Mouse (Mus musculus) ovary, postnatal 36 days (tissue): ENCODE data around the gene Sesn1.
"Not testable (repeated sequence)": the region's sequence is repeated elsewhere in the genome, so short reads cannot be mapped to it uniquely, and the experiment has no call there.

Source experiments
- DNase-seq: peaks from one replicate; pipeline ENCODE4 v3.0.0; 2022; ENCODE audit warnings: low spot score, mixed read lengths

Gene Sesn1

GRCm38 (mm10) chr10:41809771-41810563 lies at the start of gene Sesn1, which contains the start of gene Cep57l1:
Sesn1 (plus strand) TSS chr10:41809935.
Cep57l1 (minus strand) TSS chr10:41809871.
- peak; percentile 94 for DNase-seq

GRCm38 (mm10) chr10:41760866-41761265 lies 48.9 kb upstream of the Sesn1 start:
- DNase-seq: no peak

- no peak for DNase-seq
These were observed 45.9 kb upstream of the Sesn1 start for GRCm38 (mm10) chr10:41763741-41764385.

- DNase-seq: no peak
These were observed 44.1 kb upstream of the Sesn1 start for GRCm38 (mm10) chr10:41765586-41765985.

GRCm38 (mm10) chr10:41766280-41766679 lies 43.5 kb upstream of the Sesn1 start:
- DNase-seq: no peak

- DNase-seq: no peak
These were observed 42.5 kb upstream of the Sesn1 start for GRCm38 (mm10) chr10:41767254-41767653.

GRCm38 (mm10) chr10:41792375-41792774 lies 17.4 kb upstream of the Sesn1 start:
- no peak for DNase-seq

GRCm38 (mm10) chr10:41797253-41797652 lies 12.5 kb upstream of the Sesn1 start:
- DNase-seq: no peak

- DNase-seq: no peak
These were observed 6.3 kb upstream of the Sesn1 start for GRCm38 (mm10) chr10:41803467-41803866.

- DNase-seq: no peak
These were observed 5.0 kb upstream of the Sesn1 start for GRCm38 (mm10) chr10:41804711-41805110.

- no peak for DNase-seq
These were observed 3.9 kb upstream of the Sesn1 start for GRCm38 (mm10) chr10:41805729-41806355.

- DNase-seq: peak; percentile 76
These were observed 510 bp upstream of the Sesn1 start for GRCm38 (mm10) chr10:41809080-41809770.

- DNase-seq: no peak
These were observed 1.1 kb downstream of the Sesn1 start for GRCm38 (mm10) chr10:41810564-41811455.

GRCm38 (mm10) chr10:41812566-41812965 lies 2.8 kb downstream of the Sesn1 start:
- no peak for DNase-seq

GRCm38 (mm10) chr10:41814305-41814853 lies 4.6 kb downstream of the Sesn1 start:
- DNase-seq: no peak

- DNase-seq: no peak
These were observed 6.8 kb downstream of the Sesn1 start for GRCm38 (mm10) chr10:41816516-41816915.

GRCm38 (mm10) chr10:41818036-41818732 lies 8.4 kb downstream of the Sesn1 start:
- DNase-seq: no peak

- not testable (repeated sequence) for DNase-seq
These were observed 9.0 kb downstream of the Sesn1 start for GRCm38 (mm10) chr10:41818733-41819070.

- no peak for DNase-seq
These were observed 9.6 kb downstream of the Sesn1 start for GRCm38 (mm10) chr10:41819307-41819706.

- no peak for DNase-seq
These were observed 10.7 kb downstream of the Sesn1 start for GRCm38 (mm10) chr10:41820401-41820800.
